Mouse (Mus musculus): ENCODE data around the gene Shc4.

Shc4 gene

GRCm38 (mm10) chr2:125684559-125685440, 39.1 kb downstream of the Shc4 start:
- no peak for DNase-seq

GRCm38 (mm10) chr2:125683895-125684294, 40.1 kb downstream of the Shc4 start:
- DNase-seq, result no peak

DNA sequence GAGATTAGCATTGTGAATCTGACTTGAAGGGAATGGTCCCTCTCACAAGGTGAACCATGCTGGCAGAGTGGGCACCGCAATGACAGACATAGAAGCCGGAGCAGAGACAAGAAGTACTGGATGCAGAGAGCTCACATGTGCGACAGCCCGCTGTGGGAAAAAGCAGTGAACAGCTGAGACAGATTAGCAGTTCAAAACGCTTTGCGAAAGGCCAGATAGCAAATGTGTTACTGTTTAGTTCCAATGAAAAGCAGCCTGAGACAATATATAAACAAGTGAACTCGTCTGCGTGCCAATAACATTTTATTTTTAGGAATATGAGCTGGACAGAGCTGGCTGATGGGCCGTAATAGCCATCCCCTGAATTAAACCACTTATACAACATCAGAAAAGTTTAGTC, 42.1 kb downstream of the Shc4 start:
- no peak for DNase-seq

- DNase-seq, result peak; percentile 55
Observed at GRCm38 (mm10) chr2:125672957-125673631, 50.9 kb downstream of the Shc4 start, which contains the start of gene Eid1. Gene Eid1 (plus strand): TSS chr2:125673095.

GRCm38 (mm10) chr2:125672568-125672956, 51.4 kb downstream of the Shc4 start:
- peak; percentile 19 for DNase-seq

DNA sequence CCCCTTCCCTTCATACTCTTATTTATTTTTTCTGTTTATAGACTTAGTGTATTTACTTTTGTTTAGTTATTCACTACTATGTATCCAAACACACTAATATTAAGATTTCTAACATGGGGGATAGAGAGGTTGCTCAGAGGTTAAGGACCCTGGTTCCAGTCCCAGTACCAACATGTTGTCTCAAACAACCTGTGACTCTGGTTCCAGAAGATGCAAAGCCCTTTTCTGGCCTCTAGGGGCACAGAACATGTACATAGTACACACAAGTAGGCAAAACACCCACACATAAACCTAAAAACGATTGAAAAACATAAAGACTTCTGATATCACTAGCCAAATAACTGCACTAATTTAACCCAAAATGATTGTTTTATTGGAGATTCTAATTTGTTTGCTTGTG, 53.1 kb downstream of the Shc4 start:
- no peak for DNase-seq

DNA sequence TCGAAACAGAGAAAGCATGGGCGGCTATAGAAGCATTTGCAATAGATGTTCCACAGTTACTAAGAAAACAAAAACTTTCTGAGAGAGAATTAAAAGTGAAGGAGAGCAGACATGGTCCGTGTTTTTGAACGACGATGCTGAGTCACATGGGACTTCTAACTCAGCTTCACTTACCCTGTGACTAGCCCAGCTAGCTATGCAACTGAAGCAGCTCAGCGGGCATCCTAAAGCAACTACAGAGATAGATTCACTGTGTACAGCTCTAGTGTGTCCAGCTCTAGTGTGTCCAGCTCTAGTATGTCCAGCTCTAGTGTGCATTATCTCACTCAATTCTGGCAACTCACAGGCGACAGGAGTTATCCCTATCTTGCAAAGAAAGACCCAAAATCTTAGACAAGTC, 56.2 kb downstream of the Shc4 start:
- no peak for DNase-seq

DNA sequence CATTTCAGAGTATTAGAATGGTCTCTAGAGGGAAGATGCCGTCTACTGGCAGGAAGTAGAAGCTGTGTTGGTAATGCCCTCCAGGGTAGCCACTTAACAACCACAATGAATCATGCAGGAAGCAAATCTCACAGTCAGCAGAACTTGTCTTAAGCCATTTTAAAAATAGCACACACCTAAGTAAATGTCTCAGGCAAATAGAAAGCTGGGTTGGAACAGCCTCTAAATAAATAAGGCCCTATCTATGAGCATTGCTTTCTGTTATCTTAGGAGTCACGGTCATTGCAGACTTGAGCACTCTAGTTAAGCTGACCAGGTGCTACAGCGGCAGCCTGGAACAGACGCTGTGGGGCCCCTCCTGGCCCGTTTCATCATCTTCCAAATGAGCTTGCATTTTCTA, 56.8 kb downstream of the Shc4 start:
- DNase-seq, result no peak

GRCm38 (mm10) chr2:125666668-125667067, 57.3 kb downstream of the Shc4 start:
- DNase-seq, result no peak

GRCm38 (mm10) chr2:125665909-125666308, 58.0 kb downstream of the Shc4 start:
- DNase-seq, result no peak

DNA sequence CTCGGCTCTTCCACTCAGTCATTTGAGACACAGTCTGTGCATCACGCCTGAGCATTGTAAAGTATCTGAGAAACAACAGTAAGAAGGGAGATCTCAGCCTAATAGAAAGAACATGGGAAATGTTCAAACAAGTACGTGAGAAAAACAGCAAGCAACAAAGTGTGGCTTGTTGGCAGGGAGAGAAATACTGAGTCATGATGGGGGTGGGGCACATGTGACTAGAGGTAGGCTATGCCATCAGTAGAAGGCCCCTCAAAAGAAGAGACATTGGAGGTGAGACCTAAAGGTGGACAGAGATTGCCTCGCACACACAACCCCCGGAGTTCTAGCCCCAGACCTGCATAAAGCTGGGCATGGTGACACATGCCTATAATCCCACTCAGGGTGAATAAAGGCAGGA, 58.7 kb downstream of the Shc4 start:
- DNase-seq, result no peak

GRCm38 (mm10) chr2:125662517-125662916, 61.4 kb downstream of the Shc4 start:
- no peak for DNase-seq

- DNase-seq, result no peak
Observed at GRCm38 (mm10) chr2:125661156-125661555, 62.8 kb downstream of the Shc4 start.

GRCm38 (mm10) chr2:125660537-125661130, 63.3 kb downstream of the Shc4 start:
- DNase-seq, result no peak

GRCm38 (mm10) chr2:125659823-125660536, 64.0 kb downstream of the Shc4 start:
- peak; percentile 27 for DNase-seq

DNA sequence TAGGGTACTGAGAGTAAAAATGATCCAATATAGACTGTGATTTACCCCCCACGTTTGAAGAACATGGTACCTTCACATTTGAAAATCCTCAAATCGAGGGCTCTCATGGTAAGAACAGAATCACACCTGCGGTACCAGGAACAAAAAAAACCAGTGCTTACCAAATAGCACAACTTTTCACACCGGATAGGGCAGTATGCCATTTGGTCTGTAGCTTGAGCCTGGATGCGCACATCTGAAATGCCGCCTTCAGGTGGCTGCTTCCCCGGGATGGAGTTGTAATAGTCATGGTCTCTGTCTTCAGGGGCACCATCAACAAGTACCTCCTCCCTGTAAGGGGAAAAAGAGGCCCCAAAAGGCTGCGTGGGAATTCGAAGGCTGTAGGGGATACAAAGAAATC, 68.6 kb downstream of the Shc4 start:
- DNase-seq, result no peak

DNA sequence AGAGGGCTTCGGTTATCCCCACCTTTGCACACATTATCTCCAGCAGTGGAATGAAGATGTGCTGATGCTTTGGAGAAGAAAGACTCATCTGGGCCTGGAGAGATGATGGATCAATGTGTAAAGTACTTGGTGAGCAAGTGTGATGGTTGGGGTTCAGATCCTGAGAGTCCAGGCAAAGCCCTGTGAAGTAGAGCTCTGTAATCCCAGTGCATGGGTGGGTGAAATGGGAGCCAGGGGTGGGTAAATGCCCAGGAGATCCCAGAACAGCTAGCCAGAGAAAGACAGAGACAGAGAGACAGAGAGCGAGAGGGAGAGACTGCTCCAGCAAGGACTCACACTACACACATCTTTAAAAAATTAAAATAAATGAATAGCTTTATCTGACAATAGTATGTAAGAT, 70.7 kb downstream of the Shc4 start:
- DNase-seq, result no peak

DNA sequence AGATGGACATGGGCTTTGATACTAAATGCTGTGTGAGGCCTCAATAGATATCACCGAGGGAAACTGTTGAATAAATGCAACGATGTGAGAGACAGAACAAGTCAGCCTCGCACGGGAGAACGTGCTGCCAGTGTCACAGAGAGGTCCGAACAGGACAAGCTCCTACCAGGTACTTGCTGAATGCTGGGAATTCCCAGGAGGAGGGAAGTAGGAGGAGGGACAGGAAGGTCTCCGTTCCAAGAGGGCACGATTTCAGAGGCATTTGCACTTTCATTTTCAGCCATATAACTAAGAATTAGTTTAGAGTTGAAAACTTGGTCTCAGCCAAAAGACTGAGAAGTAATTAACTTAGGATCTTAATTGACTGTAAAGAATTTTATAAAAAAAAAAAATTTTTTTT, 72.4 kb downstream of the Shc4 start:
- DNase-seq, result no peak

- no peak for DNase-seq
Observed at GRCm38 (mm10) chr2:125650742-125651352, 73.1 kb downstream of the Shc4 start.

GRCm38 (mm10) chr2:125650038-125650437, 73.9 kb downstream of the Shc4 start:
- DNase-seq, result no peak

DNA sequence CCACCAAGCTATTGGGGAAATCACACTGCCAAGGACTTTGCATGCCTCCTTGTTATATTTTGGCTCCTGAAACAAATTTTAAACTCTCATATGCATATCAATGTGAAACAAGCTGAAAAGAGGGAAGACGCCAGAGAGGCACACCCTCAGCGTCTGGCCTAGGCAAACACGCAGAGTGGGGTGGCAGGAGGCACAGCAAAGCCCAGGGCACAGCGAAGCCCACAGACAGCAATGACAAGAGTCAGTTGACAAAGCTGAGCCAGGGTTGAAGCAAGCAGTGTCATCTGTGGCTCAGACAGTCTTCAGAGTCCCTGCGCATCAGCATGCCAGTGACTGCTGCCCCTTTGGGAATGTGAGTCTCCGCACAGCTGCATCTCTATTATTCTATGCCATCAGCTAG, 79.0 kb downstream of the Shc4 start:
- no peak for DNase-seq

- DNase-seq, result no peak
Observed at GRCm38 (mm10) chr2:125637331-125637730, 86.6 kb downstream of the Shc4 start.

GRCm38 (mm10) chr2:125630010-125630409, 93.9 kb downstream of the Shc4 start:
- no peak for DNase-seq

All from kidney, adult 11 months (tissue).